Mouse (Mus musculus): ENCODE measurements around the gene Ndel1. TPM values are rescaled to one million over a fixed set of nuclear protein-coding genes. Genes with fewer than 3 reads are reported as not detected.
"Not testable (repeated sequence)": the region's sequence is repeated elsewhere in the genome, so short reads cannot be mapped to it uniquely, and the experiment has no call there.

The Ndel1 gene
- total RNA-seq, 2 experiments from 2014 or later = 61.2 to 64.3 TPM

GRCm38 (mm10) chr11:68851644-68852485 lies 19.8 kb downstream of the Ndel1 start:
- DNase-seq = no peak

- DNase-seq = no peak
These were observed 20.8 kb downstream of the Ndel1 start for GRCm38 (mm10) chr11:68850862-68851261.

- DNase-seq = no peak
These were observed 32.1 kb downstream of the Ndel1 start for GRCm38 (mm10) chr11:68839606-68840005.

- no peak for DNase-seq
These were observed 36.6 kb downstream of the Ndel1 start for GRCm38 (mm10) chr11:68835034-68835433.

- no peak for DNase-seq
These were observed 38.1 kb downstream of the Ndel1 start for GRCm38 (mm10) chr11:68833593-68833992.

- DNase-seq = no peak
These were observed 38.9 kb downstream of the Ndel1 start for GRCm38 (mm10) chr11:68832793-68833192.

- not testable (repeated sequence) for DNase-seq
These were observed 40.1 kb downstream of the Ndel1 start for GRCm38 (mm10) chr11:68831580-68831979.

- DNase-seq = no peak
These were observed 44.9 kb downstream of the Ndel1 start for GRCm38 (mm10) chr11:68826735-68827134.

GRCm38 (mm10) chr11:68822326-68822725 lies 49.3 kb downstream of the Ndel1 start:
- DNase-seq = peak in 1 of 2 experiments; percentile 21

GRCm38 (mm10) chr11:68819226-68819805 lies 52.3 kb downstream of the Ndel1 start:
- no peak for DNase-seq

GRCm38 (mm10) chr11:68818416-68818815 lies 53.2 kb downstream of the Ndel1 start:
- DNase-seq = no peak

GRCm38 (mm10) chr11:68811881-68812577 lies 59.6 kb downstream of the Ndel1 start:
- DNase-seq = no peak

- peak; percentile 38 to 88 for DNase-seq
These were observed 63.9 kb downstream of the Ndel1 start for GRCm38 (mm10) chr11:68807787-68808186.

- no peak for DNase-seq
These were observed 66.5 kb downstream of the Ndel1 start for GRCm38 (mm10) chr11:68805148-68805547.

GRCm38 (mm10) chr11:68798258-68798657 lies 73.4 kb downstream of the Ndel1 start:
- DNase-seq = no peak

- DNase-seq = no peak
These were observed 79.9 kb downstream of the Ndel1 start for GRCm38 (mm10) chr11:68791794-68792193.

GRCm38 (mm10) chr11:68790720-68791119 lies 80.9 kb downstream of the Ndel1 start:
- DNase-seq = no peak

GRCm38 (mm10) chr11:68787222-68787621 lies 84.4 kb downstream of the Ndel1 start:
- no peak for DNase-seq

- no peak for DNase-seq
These were observed 85.8 kb downstream of the Ndel1 start for GRCm38 (mm10) chr11:68785813-68786212.

GRCm38 (mm10) chr11:68782336-68782735 lies 89.3 kb downstream of the Ndel1 start:
- DNase-seq = no peak

- DNase-seq = peak; percentile 52 to 60
These were observed 91.1 kb downstream of the Ndel1 start for GRCm38 (mm10) chr11:68780466-68781114.

- no peak for DNase-seq
These were observed 91.8 kb downstream of the Ndel1 start for GRCm38 (mm10) chr11:68779735-68780465.

All from heart, adult 18-20 months (tissue).